Comparison of ENCODE assay signal across 29 mouse cellular contexts in the genomic region with DNA sequence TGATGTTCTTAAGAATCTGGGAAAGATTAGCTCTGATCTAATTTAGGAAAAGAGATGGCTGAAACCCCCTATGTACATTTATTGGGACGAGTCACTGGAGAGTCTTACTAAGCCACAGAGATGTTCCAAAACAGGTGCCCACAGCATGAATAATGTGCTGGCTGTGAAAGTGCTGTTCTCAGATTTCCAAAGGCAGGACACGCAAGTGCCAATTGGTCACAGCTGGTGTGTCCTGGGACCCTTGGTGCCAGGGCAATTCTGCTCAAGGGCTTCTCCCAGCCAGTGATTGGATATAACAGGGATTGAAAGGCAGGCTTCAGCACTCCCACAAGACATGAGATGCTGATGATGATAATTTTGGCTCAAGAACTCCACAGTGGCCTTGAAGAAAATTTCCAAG. TPM values are rescaled to one million over a fixed set of nuclear protein-coding genes. Genes with fewer than 3 reads are reported as not detected.
DNase-seq lines count a peak whose midpoint lies in the region; ATAC-seq lines count a peak whose summit lies in the region.
"Had no signal": no experiment of that assay in that cellular context is flagged by ENCODE, and none has a peak within 500 bp of the region (broad histone marks: within the 10 kb centered on the region; RNA-seq: fewer than 3 reads in every experiment).

No protein-coding gene starts in this region.

- no peak overlapping the region for H3K4me2 ChIP-seq in embryonic facial prominence, embryonic 14.5 days (ENCODE audit: low read depth, low read length)
- H3K4me2 ChIP-seq in limb, embryonic 13.5 days (replicated peaks), result no peak overlapping the region
- H3K4me2 ChIP-seq: hindbrain, embryonic 12.5 days; kidney, embryonic 15.5 days; lung, embryonic 14.5 days; neural tube, embryonic 13.5 days had no signal

- H3K9ac ChIP-seq in embryonic facial prominence, embryonic 14.5 days (ENCODE audit: low read depth, low read length), result no peak overlapping the region
- H3K9ac ChIP-seq in limb, embryonic 13.5 days, result no peak overlapping the region
- H3K9ac ChIP-seq: hindbrain, embryonic 12.5 days; kidney, embryonic 15.5 days; liver, embryonic 14.5 days; lung, embryonic 14.5 days; neural tube, embryonic 13.5 days had no signal

- no peak overlapping the region for H3K27ac ChIP-seq in embryonic facial prominence, embryonic 14.5 days (replicated peaks; ENCODE audit: low read depth, low read length)
- no peak overlapping the region for H3K27ac ChIP-seq in embryonic facial prominence, embryonic 10.5 days (replicated peaks)
- no peak overlapping the region for H3K27ac ChIP-seq in limb, embryonic 13.5 days
- H3K27ac ChIP-seq in limb, embryonic 10.5 days, result no peak overlapping the region
- H3K27ac ChIP-seq: hindbrain, embryonic 12.5 days; kidney, embryonic 15.5 days; left cerebral cortex, adult 2 months; liver, embryonic 14.5 days; midbrain, embryonic 10.5 days; neural tube, embryonic 13.5 days had no signal

- no peaks in the 10 kb centered on the region for H3K4me1 ChIP-seq in embryonic facial prominence, embryonic 14.5 days (ENCODE audit: control insufficient read depth, insufficient read depth, low read length)
- H3K4me1 ChIP-seq in embryonic facial prominence, embryonic 10.5 days, result no peaks in the 10 kb centered on the region
- no peaks in the 10 kb centered on the region for H3K4me1 ChIP-seq in limb, embryonic 13.5 days
- H3K4me1 ChIP-seq in limb, embryonic 10.5 days, result no peaks in the 10 kb centered on the region
- H3K4me1 ChIP-seq: hindbrain, embryonic 12.5 days; kidney, embryonic 15.5 days; midbrain, embryonic 10.5 days; neural tube, embryonic 13.5 days had no signal

- peak; percentile 55; the same call in 1 of the 2 replicates for ATAC-seq in embryonic facial prominence, embryonic 14.5 days (ENCODE audit: low read depth)
- ATAC-seq in limb, embryonic 13.5 days (ENCODE audit: low FRiP score, low read depth), result peak; percentile 66
- ATAC-seq: forebrain, embryonic 16.5 days; inflammation-experienced regulatory T-cells, adult 6 months; midbrain, embryonic 16.5 days; Patski had no signal

- H3K4me3 ChIP-seq in embryonic facial prominence, embryonic 14.5 days (ENCODE audit: low read depth, low read length), result no peak overlapping the region
- H3K4me3 ChIP-seq in embryonic facial prominence, embryonic 10.5 days, result no peak overlapping the region
- no peak overlapping the region for H3K4me3 ChIP-seq in limb, embryonic 13.5 days
- H3K4me3 ChIP-seq in limb, embryonic 10.5 days, result no peak overlapping the region
- H3K4me3 ChIP-seq: hindbrain, embryonic 12.5 days; kidney, embryonic 15.5 days; left cerebral cortex, adult 2 months; midbrain, embryonic 10.5 days; neural tube, embryonic 13.5 days had no signal

- DNase-seq in embryonic facial prominence, embryonic 14.5 days (ENCODE audit: low spot score), result peak; percentile 75
- DNase-seq in embryonic facial prominence, embryonic 10.5 days (ENCODE audit: low spot score), result no peak
- DNase-seq in limb, embryonic 10.5 days (ENCODE audit: low spot score), result no peak
- peak; percentile 48 for DNase-seq in gastrocnemius, postnatal 25 days
- no peak for DNase-seq in kidney, adult 8-10 months
- no peak for DNase-seq in embryo, embryonic 10.5 days (ENCODE audit: low spot score)
- DNase-seq: adrenal gland, postnatal 10 days; cerebellum, adult 9-10 months; heart, postnatal 14 days; kidney, adult 11 months; kidney, postnatal 25 days; liver; lung, embryonic 14.5 days; lung, postnatal 14 days; right cerebral cortex, postnatal 4 days; thymus, adult 2 months; thymus, postnatal 36 days had no signal

- no peaks in the 10 kb centered on the region for H3K36me3 ChIP-seq in embryonic facial prominence, embryonic 14.5 days (ENCODE audit: control insufficient read depth, insufficient read depth, low read length)
- no peaks in the 10 kb centered on the region for H3K36me3 ChIP-seq in embryonic facial prominence, embryonic 10.5 days (replicated peaks)
- no peaks in the 10 kb centered on the region for H3K36me3 ChIP-seq in limb, embryonic 13.5 days
- no peaks in the 10 kb centered on the region for H3K36me3 ChIP-seq in limb, embryonic 10.5 days
- H3K36me3 ChIP-seq: hindbrain, embryonic 12.5 days; kidney, embryonic 15.5 days; midbrain, embryonic 10.5 days; neural tube, embryonic 13.5 days had no signal

- H3K27me3 ChIP-seq in embryonic facial prominence, embryonic 14.5 days (replicated peaks; ENCODE audit: control insufficient read depth, insufficient read depth, low read length), result no peaks in the 10 kb centered on the region
- H3K27me3 ChIP-seq in embryonic facial prominence, embryonic 10.5 days (replicated peaks; ENCODE audit: low read depth, poor library complexity, severe bottlenecking), result no peaks in the 10 kb centered on the region
- H3K27me3 ChIP-seq in limb, embryonic 13.5 days, result no peaks in the 10 kb centered on the region
- H3K27me3 ChIP-seq in limb, embryonic 10.5 days (ENCODE audit: low read depth, poor library complexity, severe bottlenecking), result no peaks in the 10 kb centered on the region
- H3K27me3 ChIP-seq: hindbrain, embryonic 12.5 days; kidney, embryonic 15.5 days; neural tube, embryonic 13.5 days had no signal

- H3K9me3 ChIP-seq in embryonic facial prominence, embryonic 14.5 days (ENCODE audit: control insufficient read depth, low read length), result no peaks in the 10 kb centered on the region
- H3K9me3 ChIP-seq in embryonic facial prominence, embryonic 10.5 days, result no peaks in the 10 kb centered on the region
- H3K9me3 ChIP-seq in limb, embryonic 13.5 days, result no peaks in the 10 kb centered on the region
- H3K9me3 ChIP-seq in limb, embryonic 10.5 days (replicated peaks), result no peaks in the 10 kb centered on the region
- H3K9me3 ChIP-seq: hindbrain, embryonic 12.5 days; kidney, embryonic 15.5 days; midbrain, embryonic 10.5 days; neural tube, embryonic 13.5 days had no signal

- WGBS in embryonic facial prominence, embryonic 14.5 days, result 32% methylated on average over 2 of the region's 2 CpGs
- 66% methylated on average over 2 of the region's 2 CpGs for WGBS in embryonic facial prominence, embryonic 10.5 days
- 38% methylated on average over 2 of the region's 2 CpGs for WGBS in limb, embryonic 13.5 days
- WGBS in limb, embryonic 10.5 days, result 51% methylated on average over 2 of the region's 2 CpGs

RNA-seq across cellular contexts. Expression of gene Tcaf2, which starts 16.7 kb away (rescaled TPM):
- polyA plus RNA-seq in embryonic facial prominence, embryonic 14.5 days (2014; fragmentation: Nextera tagmentation; extraction: Ambion mirVana), result 2.3 and 2.5 TPM in 2 replicates
- 4.3 and 4.6 TPM in 2 replicates for polyA plus RNA-seq in embryonic facial prominence, embryonic 10.5 days (2016; fragmentation: Nextera tagmentation; extraction: Ambion mirVana)
- 5.6 TPM in 2 replicates for polyA plus RNA-seq in limb, embryonic 13.5 days (2015; fragmentation: Nextera tagmentation; extraction: Ambion mirVana)
- 3.9 and 5.3 TPM in 2 replicates for polyA plus RNA-seq in limb, embryonic 10.5 days (2016; fragmentation: Nextera tagmentation; extraction: Ambion mirVana)
- total RNA-seq in gastrocnemius, postnatal 25 days (2021), result 1 to 10 TPM; 2.4 to 4.3 TPM
- total RNA-seq: MEL had no signal

RNA-seq across cellular contexts. Expression of gene Tcaf1, which starts 48.1 kb away (rescaled TPM):
- polyA plus RNA-seq in embryonic facial prominence, embryonic 14.5 days (2014; fragmentation: Nextera tagmentation; extraction: Ambion mirVana), result 78.5 and 78.6 TPM in 2 replicates
- 93.0 and 94.1 TPM in 2 replicates for polyA plus RNA-seq in embryonic facial prominence, embryonic 10.5 days (2016; fragmentation: Nextera tagmentation; extraction: Ambion mirVana)
- polyA plus RNA-seq in limb, embryonic 13.5 days (2015; fragmentation: Nextera tagmentation; extraction: Ambion mirVana), result 88.2 and 93.1 TPM in 2 replicates
- polyA plus RNA-seq in limb, embryonic 10.5 days (2016; fragmentation: Nextera tagmentation; extraction: Ambion mirVana), result 61.5 and 88.8 TPM in 2 replicates
- 10 to 100 TPM in 1 of 2 experiments, 1 to 10 TPM in 1; 9.0 to 12.9 TPM for total RNA-seq in gastrocnemius, postnatal 25 days (2021)
- total RNA-seq: MEL had no signal

Comparison
In these comparisons a context has a peak if more than half of its experiments do, and no peak if none do; other contexts are left out.
1. DNase-seq: peak in embryonic facial prominence, embryonic 14.5 days (single experiment) and gastrocnemius, postnatal 25 days (single experiment); none in embryonic facial prominence, embryonic 10.5 days (single experiment), limb, embryonic 10.5 days (single experiment), kidney, adult 8-10 months (0 of 2) and embryo, embryonic 10.5 days (single experiment).